In genomic region chr5:73514202-73514601, GRCm38 (mm10) we compare ENCODE assay signal across 30 mouse cellular contexts.
"Had no signal": no experiment of that assay in that cellular context is flagged by ENCODE, and none has a peak within 500 bp of the region (broad histone marks: within the 10 kb centered on the region; RNA-seq: fewer than 3 reads in every experiment).

No protein-coding gene starts in this region.

- ATAC-seq: hindbrain, embryonic 16.5 days; hindbrain, postnatal 0 days; inflammation-experienced regulatory T-cells, adult 6 months; intestine, embryonic 15.5 days; intestine, embryonic 16.5 days; intestine, postnatal 0 days had no signal

- H3K9ac ChIP-seq: heart, embryonic 12.5 days; heart, embryonic 13.5 days; heart, embryonic 15.5 days; hindbrain, embryonic 12.5 days; hindbrain, embryonic 13.5 days; hindbrain, embryonic 14.5 days; hindbrain, embryonic 15.5 days; intestine, embryonic 15.5 days; kidney, embryonic 15.5 days had no signal

- H3K27ac ChIP-seq: heart, adult 2 months; heart, embryonic 10.5 days; heart, embryonic 13.5 days; heart, embryonic 15.5 days; hindbrain, embryonic 10.5 days; hindbrain, embryonic 12.5 days; hindbrain, embryonic 13.5 days; hindbrain, embryonic 14.5 days; hindbrain, embryonic 15.5 days; hindbrain, postnatal 0 days; intestine, embryonic 15.5 days; kidney, embryonic 15.5 days; kidney, postnatal 0 days; layer of hippocampus, adult 2 months; left cerebral cortex, adult 2 months had no signal

- H3K4me1 ChIP-seq: hindbrain, embryonic 10.5 days; hindbrain, embryonic 15.5 days had no signal

- H3K27me3 ChIP-seq: heart, embryonic 12.5 days; heart, embryonic 13.5 days; heart, embryonic 15.5 days; hindbrain, embryonic 12.5 days; hindbrain, embryonic 13.5 days; hindbrain, embryonic 15.5 days; intestine, embryonic 15.5 days; kidney, embryonic 15.5 days had no signal

- H3K4me3 ChIP-seq: heart, adult 2 months; heart, embryonic 10.5 days; heart, embryonic 12.5 days; heart, embryonic 13.5 days; heart, embryonic 15.5 days; hindbrain, embryonic 10.5 days; hindbrain, embryonic 12.5 days; hindbrain, embryonic 13.5 days; hindbrain, embryonic 15.5 days; intestine, embryonic 15.5 days; kidney, embryonic 15.5 days; layer of hippocampus, adult 2 months; left cerebral cortex, adult 2 months had no signal

- H3K9me3 ChIP-seq: heart, embryonic 10.5 days; heart, embryonic 12.5 days; heart, embryonic 13.5 days; heart, embryonic 15.5 days; hindbrain, embryonic 10.5 days; hindbrain, embryonic 12.5 days; hindbrain, embryonic 13.5 days; hindbrain, embryonic 15.5 days; intestine, embryonic 15.5 days; kidney, embryonic 15.5 days had no signal

- DNase-seq: heart, adult 2 months; heart, postnatal 10 days; heart, postnatal 14 days; heart, postnatal 4 days; kidney, adult 18-20 months; kidney, adult 8-10 months; kidney, postnatal 14 days; kidney, postnatal 4 days; layer of hippocampus, adult 9-11 months; layer of hippocampus, postnatal 36 days had no signal

- H3K4me2 ChIP-seq: heart, embryonic 11.5 days; heart, embryonic 12.5 days; heart, embryonic 13.5 days; heart, embryonic 15.5 days; hindbrain, embryonic 12.5 days; hindbrain, embryonic 13.5 days; hindbrain, embryonic 14.5 days; hindbrain, embryonic 15.5 days; intestine, embryonic 15.5 days; kidney, embryonic 15.5 days had no signal

- H3K36me3 ChIP-seq: heart, embryonic 15.5 days had no signal
